Mouse (Mus musculus): ENCODE results near the gene Atp8a2.

The Atp8a2 gene

DNA sequence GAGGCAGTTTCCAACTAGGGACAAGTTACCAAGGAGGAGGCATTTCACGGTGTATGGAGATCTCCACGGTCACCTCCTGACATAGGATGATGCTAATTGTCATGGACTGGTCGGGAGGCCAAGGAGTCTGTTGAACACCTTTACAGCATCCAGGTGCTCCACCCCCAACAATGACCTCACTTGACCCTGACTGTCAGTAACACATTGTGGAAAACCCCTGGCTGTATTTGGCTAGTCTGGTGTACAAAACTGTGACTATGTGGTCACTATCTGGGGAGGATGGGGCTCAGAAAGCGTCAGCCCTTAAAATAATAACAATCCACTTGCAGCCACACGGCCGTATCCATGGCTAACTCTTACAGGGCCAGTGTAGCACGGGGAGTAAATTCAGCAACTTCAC lies 391.3 kb downstream of the Atp8a2 start:
- in situ Hi-C loops (cut with MboI, MseI): loop anchor here (10.0 kb wide), 1 partner anchor 499 kb away; no protein-coding TSS in a partner anchor

DNA sequence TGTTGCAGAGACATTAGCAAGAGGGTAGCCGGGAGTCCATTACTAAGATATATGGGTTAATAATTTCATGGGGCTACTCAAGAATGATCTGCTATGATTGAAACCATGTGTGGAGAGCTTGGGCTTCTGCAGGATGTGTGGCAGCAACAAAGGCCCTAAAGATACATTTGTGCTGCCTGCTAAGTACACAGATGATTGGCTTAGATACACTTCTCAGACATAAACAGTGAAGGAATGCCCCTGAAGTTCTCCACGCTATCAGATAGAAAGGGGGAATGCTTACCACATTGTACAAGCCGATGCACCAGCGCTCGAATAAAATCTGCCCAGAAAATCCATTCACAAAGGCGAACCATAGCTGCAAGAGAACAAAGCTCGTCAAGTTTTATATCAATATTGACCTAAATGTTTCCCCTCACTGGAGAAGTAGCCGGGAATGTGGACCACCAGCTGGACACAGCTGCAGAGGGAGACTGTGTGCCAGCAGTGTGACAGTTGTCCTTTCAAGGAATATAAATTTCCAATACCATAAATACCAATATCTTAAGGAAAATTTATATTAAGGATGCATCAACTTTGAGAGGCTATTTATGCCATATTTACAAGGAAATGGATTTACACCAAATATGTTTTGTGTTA lies 394.9 kb downstream of the Atp8a2 start:
- in situ Hi-C loops (cut with MboI, MseI): loop anchor here (10.0 kb wide), 1 partner anchor 503 kb away; no protein-coding TSS in a partner anchor

DNA sequence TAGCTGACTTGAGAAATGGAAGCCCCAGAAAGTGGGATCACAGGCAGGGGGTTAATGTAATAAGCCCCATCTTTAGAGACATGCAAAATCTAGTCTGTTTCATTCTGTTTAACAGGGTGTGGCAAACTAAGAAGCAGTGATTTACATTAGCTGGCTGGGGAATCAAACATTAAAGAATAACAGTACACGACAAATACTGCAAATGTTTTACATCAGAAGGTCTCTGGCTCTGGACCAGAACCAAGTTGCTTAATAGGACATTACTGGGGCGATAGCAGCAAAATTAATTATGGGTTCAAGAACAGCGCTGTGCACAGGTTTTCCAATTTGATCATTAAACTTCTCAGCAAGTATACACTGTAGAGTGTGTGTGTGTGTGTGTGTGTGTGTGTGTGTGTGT lies 397.5 kb downstream of the Atp8a2 start:
- in situ Hi-C loops (cut with MboI, MseI): no loop called here

DNA sequence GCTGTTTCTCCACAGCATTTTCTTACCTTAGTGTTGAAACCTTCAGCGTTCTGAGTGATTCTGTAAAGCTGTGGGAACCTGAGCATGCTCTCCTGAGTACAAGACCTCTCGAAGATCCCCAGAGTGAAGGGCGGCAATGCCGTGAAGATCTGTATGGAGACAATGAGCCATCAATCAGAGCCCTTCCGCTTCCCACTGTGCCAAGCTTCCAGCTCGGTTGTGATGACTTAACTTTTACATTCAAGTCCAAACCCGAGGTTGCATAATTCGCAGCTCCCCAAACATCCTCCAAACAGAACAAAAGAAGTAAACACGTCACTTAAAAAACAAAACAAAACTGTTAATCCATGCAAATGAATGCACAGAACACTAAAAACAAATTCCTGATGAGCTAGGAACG lies 403.1 kb downstream of the Atp8a2 start:
- in situ Hi-C loops (cut with MboI, MseI): no loop called here

DNA sequence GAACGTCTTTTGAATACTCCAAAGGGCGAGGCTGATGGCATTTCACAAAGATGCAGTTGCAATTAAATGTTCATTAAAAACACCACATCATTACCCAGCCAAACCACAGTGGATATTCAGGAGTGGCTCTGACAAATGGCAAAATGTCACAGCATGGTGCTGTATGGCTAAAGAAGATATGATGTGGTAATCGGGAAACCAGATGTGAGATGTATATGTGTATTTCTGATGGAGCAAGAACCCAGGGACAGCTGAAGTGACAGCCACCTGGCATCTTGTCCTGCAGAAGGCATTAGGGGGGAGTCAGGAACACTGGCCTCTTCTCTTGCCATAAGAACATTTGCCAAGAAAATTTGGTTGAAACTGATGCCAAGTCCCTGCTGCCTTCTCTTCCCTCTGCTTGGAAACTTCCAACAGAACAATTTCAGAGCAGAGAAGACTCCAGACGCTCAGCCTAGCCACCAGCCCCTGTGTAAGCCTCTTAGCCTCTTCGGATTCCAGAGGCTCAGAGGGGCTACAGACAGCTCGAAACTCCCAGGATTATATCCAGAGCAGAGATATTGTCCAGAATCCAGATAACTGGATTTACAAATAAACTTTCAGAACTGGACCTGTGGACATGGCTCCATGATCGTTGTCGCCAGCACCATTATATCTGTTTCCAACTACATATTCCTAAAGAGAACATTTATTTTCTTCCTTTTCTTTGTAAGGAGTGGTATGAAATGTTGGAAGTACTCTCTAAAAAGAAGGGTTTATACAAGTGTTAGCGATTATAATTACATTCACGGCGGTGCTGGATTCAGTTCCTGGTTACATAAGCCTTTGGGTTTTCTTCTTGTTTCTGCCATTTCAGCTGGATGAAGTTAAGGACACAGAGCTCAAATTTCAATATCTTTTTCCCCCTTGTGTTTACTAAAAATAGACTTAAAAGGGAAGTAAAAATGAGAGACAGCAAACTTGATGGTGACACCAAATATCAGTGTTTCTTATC lies 413.3 kb downstream of the Atp8a2 start:
- in situ Hi-C loops (cut with MboI, MseI): no loop called here

DNA sequence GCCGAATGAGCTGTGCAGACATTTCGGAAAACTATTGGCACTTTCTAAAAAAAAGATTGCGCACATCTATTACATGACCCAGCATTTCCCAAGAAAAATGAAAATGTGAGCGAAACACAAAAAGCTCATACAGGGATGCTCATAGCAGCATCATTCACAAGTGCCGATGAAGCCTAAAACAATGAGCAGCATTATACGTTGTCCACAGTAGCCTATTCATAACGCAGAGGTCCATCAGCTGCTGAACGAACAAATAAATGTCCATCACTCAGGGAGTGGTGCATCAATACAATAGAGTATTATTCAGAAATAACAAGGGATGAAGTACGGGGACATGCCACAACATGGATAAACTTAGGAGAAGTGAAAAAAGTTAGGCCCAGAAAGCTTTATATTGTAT lies 416.6 kb downstream of the Atp8a2 start:
- in situ Hi-C loops (cut with MboI, MseI): no loop called here

DNA sequence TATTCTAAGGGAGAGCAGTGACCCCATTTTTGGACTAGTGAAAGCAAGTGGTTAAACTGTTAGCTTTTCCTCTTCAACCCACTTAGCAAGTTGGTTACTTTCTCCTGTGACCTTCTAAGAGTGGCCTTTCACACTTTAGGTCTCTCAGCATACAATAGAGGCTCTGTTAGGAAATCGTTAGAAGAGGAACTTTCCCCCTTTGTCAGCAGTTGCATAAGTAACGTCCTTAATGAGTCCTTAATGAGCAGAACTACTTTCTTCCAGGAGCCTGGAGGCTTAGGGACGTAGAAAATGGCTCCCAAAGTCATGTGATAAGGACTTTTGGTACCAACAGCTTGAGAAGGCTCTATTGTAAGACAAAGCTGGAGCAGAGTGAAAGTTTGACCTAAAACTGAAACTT lies 434.8 kb downstream of the Atp8a2 start:
- in situ Hi-C loops (cut with MboI, MseI): no loop called here

DNA sequence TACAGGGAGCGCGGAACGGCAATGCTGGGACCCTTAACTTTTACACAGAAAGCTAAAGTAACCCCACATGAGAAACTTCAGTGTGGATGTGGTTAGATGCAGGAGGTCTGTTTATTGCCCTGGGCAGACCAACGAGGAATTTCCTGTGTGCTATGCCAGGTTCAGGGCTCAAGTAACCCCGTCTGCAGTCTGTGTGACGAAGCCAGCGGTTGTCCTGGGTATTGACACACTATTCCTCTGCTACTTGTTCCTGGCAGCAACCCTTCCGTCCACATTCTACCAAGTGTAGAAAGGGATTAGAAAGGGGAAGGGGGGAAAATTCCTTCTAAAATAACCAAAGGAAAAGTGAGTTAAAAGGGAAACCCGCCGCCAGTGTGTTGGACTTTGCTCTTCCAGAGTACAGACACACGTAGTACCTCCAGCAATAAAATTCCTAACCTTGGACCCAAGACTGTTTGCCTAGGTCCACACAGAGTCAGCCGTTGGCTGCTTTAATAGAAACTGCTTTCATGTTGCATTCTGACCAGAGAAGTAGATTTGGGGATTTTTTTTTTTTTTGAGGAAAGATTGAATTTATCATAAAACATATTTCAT lies 437.0 kb downstream of the Atp8a2 start:
- in situ Hi-C loops (cut with MboI, MseI): no loop called here

DNA sequence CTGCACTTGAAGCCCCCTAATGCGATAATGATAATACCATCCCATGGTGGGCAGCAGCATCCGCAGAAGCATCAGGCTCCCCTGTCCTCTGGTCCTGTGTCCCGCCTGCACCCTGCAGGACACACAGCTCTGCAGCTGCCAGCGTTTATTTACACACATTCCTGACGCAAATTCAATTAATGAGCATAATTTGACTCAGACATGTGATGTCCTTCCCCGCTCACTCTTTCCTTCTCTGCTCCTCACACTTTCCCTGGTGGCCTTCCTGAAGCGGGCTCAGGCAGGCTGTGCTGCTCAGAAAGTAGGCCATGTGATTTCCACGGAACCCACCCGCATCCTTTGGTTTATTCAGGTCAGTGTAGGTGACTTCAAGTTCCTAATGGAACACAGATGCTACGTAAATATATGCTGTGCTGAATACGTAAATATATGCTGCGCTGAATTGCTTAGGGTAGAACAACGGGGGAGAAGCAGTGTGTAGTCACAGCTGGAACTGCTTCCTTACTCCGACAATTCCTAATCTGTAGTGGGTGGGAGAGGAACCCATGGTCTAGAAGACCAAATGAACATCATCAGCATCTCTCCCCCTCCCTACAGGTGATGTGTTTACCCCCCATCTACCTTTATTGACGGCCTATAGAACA lies 437.7 kb downstream of the Atp8a2 start:
- in situ Hi-C loops (cut with MboI, MseI): no loop called here

DNA sequence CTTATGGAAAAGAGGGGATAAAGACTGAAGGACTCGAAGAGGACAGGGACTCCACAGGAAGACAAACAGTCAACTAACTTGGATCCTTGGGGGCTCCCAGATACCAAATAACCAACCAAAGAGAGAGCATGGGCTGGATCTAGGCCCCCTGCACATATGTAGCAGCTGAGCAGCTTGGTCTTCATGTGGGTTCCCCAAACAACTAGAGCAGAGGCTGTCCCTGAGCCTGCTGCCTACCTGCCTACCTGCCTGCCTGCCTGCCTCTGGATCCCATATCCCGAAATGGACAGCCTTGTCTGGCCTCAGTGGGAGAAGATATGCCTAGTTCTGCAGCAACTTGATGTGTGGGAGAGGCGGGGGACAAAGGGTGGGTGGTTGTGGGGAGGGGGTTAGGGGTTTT lies 444.6 kb downstream of the Atp8a2 start:
- in situ Hi-C loops (cut with MboI, MseI): no loop called here

DNA sequence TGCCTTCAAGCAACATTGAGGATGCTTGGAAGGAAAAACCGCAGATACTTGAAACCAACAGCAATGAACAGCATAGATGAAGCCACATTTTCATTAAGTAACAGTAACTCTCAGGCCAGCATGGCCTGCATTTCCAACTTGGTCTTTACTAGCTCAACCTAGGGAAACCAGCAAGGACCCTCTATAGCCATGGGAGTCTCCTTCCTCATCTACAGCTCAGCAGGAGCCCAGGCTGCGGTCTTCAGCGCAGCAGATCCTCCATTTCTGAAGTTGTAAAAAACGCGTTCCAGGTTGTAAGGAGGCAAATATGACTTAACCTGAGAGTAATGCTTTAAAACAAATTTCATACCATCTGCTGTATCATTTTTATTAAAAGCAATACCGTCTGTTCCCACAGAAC lies 447.0 kb downstream of the Atp8a2 start:
- in situ Hi-C loops (cut with MboI, MseI): no loop called here

DNA sequence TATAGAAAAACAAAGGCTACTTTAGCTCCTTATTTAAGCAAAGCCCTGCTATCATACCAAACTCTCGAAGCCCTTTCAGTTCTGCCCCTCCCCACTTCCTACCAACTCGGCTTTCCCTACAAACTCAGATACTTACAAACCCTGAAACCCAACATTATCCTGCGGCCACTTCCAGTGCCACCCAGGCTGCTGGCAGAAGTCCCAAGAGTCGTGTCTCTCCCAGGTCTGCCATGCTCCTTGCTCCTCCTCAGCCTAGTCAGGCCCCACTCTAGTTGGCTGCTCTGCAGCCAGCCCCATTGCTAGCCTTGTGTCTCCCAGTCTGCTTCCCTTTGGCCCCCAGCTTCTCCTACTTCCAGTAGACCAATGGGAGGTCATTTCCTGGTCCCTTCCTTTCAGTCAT lies 451.3 kb downstream of the Atp8a2 start:
- in situ Hi-C loops (cut with MboI, MseI): no loop called here

DNA sequence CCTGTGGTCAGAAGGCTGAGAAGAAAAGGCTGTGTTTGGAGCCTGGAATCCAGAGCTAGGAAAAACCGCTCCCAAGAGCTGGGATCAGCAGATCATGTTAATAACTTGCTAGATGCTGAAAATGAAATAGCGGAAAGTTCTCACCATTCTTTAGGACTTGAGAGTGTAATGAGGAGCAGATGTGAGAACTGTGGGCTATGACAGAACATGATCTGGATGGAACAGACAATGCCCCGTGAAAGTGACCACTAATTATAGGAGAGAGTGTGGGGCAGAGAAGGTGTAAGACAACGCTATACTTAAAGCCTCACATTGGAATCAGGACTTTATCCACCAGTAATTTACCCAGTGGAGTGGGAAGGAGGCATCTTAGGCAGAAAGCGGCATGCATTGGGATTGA lies 455.2 kb downstream of the Atp8a2 start:
- in situ Hi-C loops (cut with MboI, MseI): no loop called here

DNA sequence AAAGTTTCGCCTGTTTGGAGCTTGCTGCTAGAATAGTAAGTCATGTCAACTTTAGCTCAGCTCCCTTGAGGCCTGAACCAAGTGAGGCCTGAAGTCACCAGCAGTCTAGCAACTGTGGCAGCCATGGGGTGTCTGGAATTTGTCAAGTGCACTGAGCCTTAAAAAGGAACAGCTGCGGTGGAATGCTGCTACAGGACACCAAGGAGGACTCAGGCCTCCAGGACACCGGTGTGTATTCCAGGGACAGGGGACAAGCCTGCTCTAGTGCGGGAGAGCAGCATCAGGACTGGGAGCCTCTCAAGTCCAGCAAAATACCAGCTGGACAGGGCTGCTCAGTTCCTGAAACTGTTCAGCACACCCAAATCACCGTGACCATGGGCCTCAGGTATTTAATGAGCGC lies 457.5 kb downstream of the Atp8a2 start:
- in situ Hi-C loops (cut with MboI, MseI): no loop called here

DNA sequence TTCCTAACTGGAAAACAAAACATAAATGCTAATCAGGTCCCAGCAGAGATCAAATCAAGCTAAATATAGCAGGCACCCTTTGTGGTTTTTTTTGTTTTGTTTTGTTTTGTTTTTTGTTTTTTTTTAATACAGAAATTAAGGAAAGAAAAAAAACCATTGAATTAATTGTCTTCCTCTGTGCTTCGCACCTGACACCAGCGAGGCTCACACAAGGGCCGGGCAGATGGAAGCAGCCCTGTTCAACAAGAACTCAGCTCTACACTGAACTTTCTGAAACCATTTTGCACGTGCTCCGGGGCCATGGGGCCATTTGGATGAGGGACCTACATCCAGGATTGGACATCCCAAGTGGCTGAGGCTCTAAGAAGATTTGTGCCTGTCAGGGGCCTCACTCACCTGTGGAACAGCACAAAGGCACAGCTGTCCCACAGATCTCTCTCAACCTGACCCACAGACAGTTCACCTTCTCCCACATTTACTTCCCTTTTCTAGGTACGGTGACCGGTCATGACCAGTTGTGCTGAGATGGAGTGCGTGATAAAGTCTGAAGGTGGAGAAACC lies 459.2 kb downstream of the Atp8a2 start:
- in situ Hi-C loops (cut with MboI, MseI): no loop called here

DNA sequence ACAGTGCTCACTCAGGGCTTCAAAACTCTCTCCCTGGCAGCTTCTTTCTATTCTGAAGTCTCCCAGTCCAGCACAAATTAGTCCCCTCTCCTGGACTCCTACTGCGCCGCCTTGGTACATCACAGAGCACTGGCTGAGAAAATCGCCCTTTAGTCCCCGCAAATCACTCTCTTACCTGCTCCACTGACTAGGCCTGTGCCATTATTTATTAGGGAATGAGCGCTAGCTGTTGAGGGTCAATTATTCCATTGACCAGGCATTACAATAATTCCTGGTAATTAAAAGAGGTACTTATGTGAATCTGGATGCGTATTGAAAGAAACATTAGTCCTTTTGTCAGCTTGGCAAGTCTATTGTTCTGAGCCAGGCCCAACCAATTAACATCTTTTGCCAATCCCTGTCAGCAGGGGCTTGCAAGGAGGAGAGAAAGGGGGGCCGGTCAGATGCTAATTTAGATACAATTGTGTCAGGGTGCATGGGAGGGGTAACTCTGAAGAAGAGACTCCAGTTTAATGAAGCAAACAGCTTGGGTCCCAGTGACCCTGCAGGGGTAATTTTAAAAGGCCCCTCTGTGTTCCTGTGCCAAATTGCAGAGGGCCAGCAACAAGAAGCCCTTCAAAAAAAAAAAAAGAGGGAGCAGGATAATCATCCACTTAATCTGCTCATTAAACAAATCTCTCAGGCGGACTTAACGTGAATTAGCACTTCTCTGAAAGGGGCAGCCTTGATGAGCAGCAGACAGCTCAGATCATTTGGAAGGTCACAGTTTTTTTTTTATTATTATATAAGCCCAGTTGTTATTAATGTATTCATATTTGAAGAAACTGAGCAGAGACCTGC lies 459.9 kb downstream of the Atp8a2 start:
- in situ Hi-C loops (cut with MboI, MseI): no loop called here

DNA sequence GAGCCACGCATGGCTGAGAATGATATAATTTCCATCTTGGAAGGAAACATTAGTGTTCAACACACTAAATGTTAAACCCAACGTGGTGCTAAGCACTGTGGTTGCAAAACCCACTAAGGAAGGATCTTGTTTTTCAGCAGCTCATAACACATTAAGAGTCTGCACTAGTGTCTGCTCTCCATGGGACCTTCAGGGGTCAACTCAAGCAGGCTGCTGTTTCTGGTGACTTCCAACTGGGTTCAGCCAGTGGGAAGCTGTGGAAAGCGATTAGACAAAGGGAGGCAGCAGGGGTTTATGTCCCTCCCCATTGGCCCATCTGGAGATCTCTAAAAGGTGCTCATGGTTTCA lies 467.0 kb downstream of the Atp8a2 start:
- in situ Hi-C loops (cut with MboI, MseI): no loop called here

DNA sequence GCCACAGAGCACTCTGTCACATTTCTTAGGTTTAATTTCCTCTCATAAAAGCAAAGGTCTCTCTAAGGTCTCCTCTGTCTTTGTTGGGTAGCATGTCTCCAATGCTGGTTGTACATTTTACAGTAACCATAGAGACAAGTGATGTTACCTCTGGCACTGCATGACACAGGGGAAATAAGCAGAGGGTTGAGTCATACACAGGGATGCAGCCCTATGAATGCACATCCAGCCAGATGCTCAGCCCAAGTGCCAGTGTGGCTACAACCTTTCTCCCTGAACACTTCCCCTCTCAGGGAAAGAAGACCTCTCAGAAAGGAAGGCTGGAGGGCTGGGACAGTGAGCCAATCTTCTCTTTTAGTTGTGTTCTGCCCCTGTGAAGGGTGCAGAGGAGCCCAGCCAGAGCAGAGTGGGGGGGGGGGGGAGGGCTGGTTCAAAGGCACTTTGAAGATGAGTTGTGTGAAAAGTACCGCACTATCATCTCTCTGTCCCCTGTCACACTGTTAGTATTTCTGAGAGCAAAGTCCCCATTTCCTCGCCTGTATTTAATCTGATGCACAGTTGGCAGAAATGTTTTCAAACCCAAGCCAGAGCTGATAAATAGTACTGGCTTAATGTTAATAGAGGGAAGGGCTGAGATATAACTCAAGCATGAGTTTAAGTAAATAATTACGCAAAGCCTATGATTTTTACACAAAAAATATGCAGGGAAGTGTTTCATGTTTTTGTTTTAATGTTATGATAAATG lies 467.5 kb downstream of the Atp8a2 start:
- in situ Hi-C loops (cut with MboI, MseI): no loop called here

DNA sequence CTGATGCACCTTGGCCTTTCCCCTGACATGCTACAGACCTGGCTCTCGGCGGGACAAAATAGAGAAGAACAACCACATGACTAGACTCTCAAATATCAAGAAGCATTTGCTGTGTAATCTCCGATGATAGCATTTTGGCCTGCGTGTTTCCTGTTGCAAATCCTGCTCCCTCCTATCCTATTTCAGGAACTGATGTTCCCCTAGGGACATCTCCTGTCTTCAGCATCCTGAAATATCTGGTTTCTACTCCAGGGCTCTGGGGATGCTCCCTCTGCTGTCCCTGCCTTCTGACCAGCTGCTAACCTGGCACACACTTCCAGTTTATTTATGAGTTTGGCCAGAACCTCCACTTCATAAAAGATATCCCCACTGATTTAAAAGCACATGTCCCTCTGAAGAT lies 470.0 kb downstream of the Atp8a2 start:
- in situ Hi-C loops (cut with MboI, MseI): no loop called here

DNA sequence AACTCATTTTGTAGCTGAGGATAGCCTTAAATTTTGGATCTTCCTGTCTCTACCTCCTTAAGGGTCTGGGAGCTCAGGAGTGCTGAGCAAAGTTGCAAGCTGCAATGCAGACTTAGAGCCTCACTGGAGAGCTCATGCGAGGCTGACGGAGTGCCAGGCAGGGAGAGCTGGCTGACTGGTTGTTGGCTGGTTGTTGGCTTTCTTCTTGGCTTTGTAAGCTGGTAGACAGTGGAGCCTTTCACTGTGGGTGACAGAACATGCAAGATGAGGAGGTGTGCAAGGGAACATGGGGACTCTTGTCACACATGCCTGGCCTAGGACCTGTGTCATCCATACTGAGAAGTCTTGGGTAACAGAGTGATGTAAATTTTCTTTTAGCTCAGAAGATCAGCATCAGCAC lies 473.8 kb downstream of the Atp8a2 start:
- in situ Hi-C loops (cut with MboI, MseI): no loop called here

Data from T-helper 2 cell (primary cell).